Mouse (Mus musculus): Measurements from ENCODE around the gene Eya3.

- TF ChIP-seq CTCF (IDR thresholded peaks at IDR 0.05) (no peak), EP300 (IDR thresholded peaks at IDR 0.05; ENCODE audit: insufficient read depth, low read depth, low read length) (no peak)
Measured at GRCm38 (mm10) chr4:132702076-132702475, 63.3 kb downstream of the Eya3 start.
